17 mouse cellular contexts compared by ENCODE assay signal in the genomic region with DNA sequence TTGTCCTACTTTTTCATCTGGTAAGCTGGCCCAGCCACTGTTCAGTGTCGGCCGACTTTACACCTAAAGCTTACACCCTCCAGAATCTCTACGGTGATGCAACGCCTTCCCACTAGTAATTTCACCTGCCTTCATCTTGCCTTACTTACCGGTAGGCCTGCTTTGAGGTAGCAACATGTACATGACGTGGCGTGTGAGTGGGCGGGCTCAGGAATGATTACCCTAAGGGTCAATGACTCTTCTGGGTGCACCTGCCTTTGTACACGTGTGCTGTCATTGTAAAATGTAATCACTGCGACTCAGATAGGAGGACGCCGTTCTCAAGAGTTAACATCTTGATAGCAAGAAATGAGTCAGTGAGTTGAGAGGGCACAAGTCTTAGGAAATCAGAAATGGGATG.
A peak's percentile ranks its signal among the peaks of the same experiment; 100 is the strongest.
DNase-seq lines count a peak whose midpoint lies in the region; ATAC-seq and TF ChIP-seq lines count a peak whose summit lies in the region.
"Had no signal": no experiment of that assay in that cellular context is flagged by ENCODE, and none has a peak within 500 bp of the region (broad histone marks: within the 10 kb centered on the region; RNA-seq: fewer than 3 reads in every experiment).

No protein-coding gene starts in this region.

- H3K27me3 ChIP-seq in heart, embryonic 14.5 days (ENCODE audit: control insufficient read depth, insufficient read depth, low read length): no peaks in the 10 kb centered on the region
- no peaks in the 10 kb centered on the region for H3K27me3 ChIP-seq in intestine, embryonic 15.5 days (replicated peaks)
- no peaks in the 10 kb centered on the region for H3K27me3 ChIP-seq in stomach, postnatal 0 days (ENCODE audit: control insufficient read depth, insufficient read depth, low read length)
- H3K27me3 ChIP-seq: embryonic facial prominence, embryonic 15.5 days; forebrain, embryonic 15.5 days; hindbrain, embryonic 13.5 days had no signal

- TF ChIP-seq CTCF in stomach, postnatal 0 days (IDR thresholded peaks at IDR 0.05; ENCODE audit: low read depth): no peak

- DNase-seq in heart, adult 9 months (ENCODE audit: low spot score in 2 of 2): no peak
- peak; percentile 55 for DNase-seq in fat pad, adult 2 months (ENCODE audit: extremely low read depth, low read depth, low spot score)
- DNase-seq in stomach, postnatal 0 days (ENCODE audit: low spot score): peak; percentile 21
- no peak for DNase-seq in lung, postnatal 14 days
- DNase-seq: adrenal gland, adult 2 months; adrenal gland, postnatal 25 days; cerebellum, adult 2 months; cerebellum, postnatal 10 days; embryo, embryonic 11 days; gastrocnemius, postnatal 36 days had no signal

- H3K9me3 ChIP-seq in heart, embryonic 14.5 days (ENCODE audit: control insufficient read depth, low read length): no peaks in the 10 kb centered on the region
- no peaks in the 10 kb centered on the region for H3K9me3 ChIP-seq in intestine, embryonic 15.5 days
- H3K9me3 ChIP-seq in stomach, postnatal 0 days (ENCODE audit: control insufficient read depth, low read length): no peaks in the 10 kb centered on the region
- H3K9me3 ChIP-seq: embryonic facial prominence, embryonic 15.5 days; forebrain, embryonic 15.5 days; hindbrain, embryonic 13.5 days had no signal

- H3K4me1 ChIP-seq in heart, embryonic 14.5 days (ENCODE audit: control insufficient read depth in 2 of 2, insufficient read depth in 2 of 2, low read length in 2 of 2): peaks cover 0 to 5% of the 10 kb centered on the region in 2 experiments; a peak in 3 of 4 replicates
- H3K4me1 ChIP-seq in intestine, embryonic 15.5 days (replicated peaks): no peaks in the 10 kb centered on the region
- H3K4me1 ChIP-seq in stomach, postnatal 0 days (replicated peaks; ENCODE audit: control insufficient read depth, insufficient read depth): no peaks in the 10 kb centered on the region
- H3K4me1 ChIP-seq: embryonic facial prominence, embryonic 15.5 days; forebrain, embryonic 15.5 days; hindbrain, embryonic 13.5 days had no signal

- peak overlapping the region; percentile 8; the same call in 1 of the 2 replicates for H3K4me2 ChIP-seq in heart, embryonic 14.5 days (ENCODE audit: low read length)
- H3K4me2 ChIP-seq in intestine, embryonic 15.5 days (replicated peaks): no peak overlapping the region
- H3K4me2 ChIP-seq in stomach, postnatal 0 days (replicated peaks; ENCODE audit: low read depth): no peak overlapping the region
- H3K4me2 ChIP-seq: embryonic facial prominence, embryonic 15.5 days; forebrain, embryonic 15.5 days; hindbrain, embryonic 13.5 days had no signal

- TF ChIP-seq EP300 in stomach, postnatal 0 days (optimal IDR thresholded peaks at IDR 0.05): no peak

- no peak overlapping the region for H3K27ac ChIP-seq in heart, embryonic 14.5 days (replicated peaks in 1 of 2; ENCODE audit: control insufficient read depth in 1 of 2, insufficient read depth in 1 of 2, low read depth in 2 of 2, low read length in 2 of 2)
- no peak overlapping the region for H3K27ac ChIP-seq in intestine, embryonic 15.5 days
- H3K27ac ChIP-seq in stomach, postnatal 0 days (replicated peaks): no peak overlapping the region
- H3K27ac ChIP-seq: embryonic facial prominence, embryonic 15.5 days; forebrain, embryonic 15.5 days; hindbrain, embryonic 13.5 days; hindbrain, postnatal 0 days had no signal

- H3K36me3 ChIP-seq in heart, embryonic 14.5 days (ENCODE audit: control insufficient read depth, insufficient read depth, low read length): no peaks in the 10 kb centered on the region
- H3K36me3 ChIP-seq in intestine, embryonic 15.5 days: no peaks in the 10 kb centered on the region
- no peaks in the 10 kb centered on the region for H3K36me3 ChIP-seq in stomach, postnatal 0 days (ENCODE audit: control insufficient read depth, insufficient read depth, low read length)
- H3K36me3 ChIP-seq: embryonic facial prominence, embryonic 15.5 days; forebrain, embryonic 15.5 days; hindbrain, embryonic 13.5 days had no signal

- no peak overlapping the region for H3K4me3 ChIP-seq in heart, embryonic 14.5 days (ENCODE audit: control insufficient read depth in 1 of 2, insufficient read depth in 1 of 2, low read depth in 1 of 2, low read length in 2 of 2)
- no peak overlapping the region for H3K4me3 ChIP-seq in intestine, embryonic 15.5 days (replicated peaks)
- no peak overlapping the region for H3K4me3 ChIP-seq in stomach, postnatal 0 days (ENCODE audit: low read depth, low read length)
- H3K4me3 ChIP-seq: embryonic facial prominence, embryonic 15.5 days; erythroblast, embryonic 14.5 days; forebrain, embryonic 15.5 days; hindbrain, embryonic 13.5 days had no signal

- WGBS in heart, embryonic 14.5 days: 70% methylated on average over 12 of the region's 12 CpGs
- 74% methylated on average over 12 of the region's 12 CpGs for WGBS in intestine, embryonic 15.5 days
- WGBS in stomach, postnatal 0 days: 75% methylated on average over 12 of the region's 12 CpGs

- ATAC-seq in heart, embryonic 14.5 days (ENCODE audit: insufficient number of reproducible peaks, insufficient read depth, low FRiP score, low read depth): no peak
- peak; percentile 94 for ATAC-seq in intestine, embryonic 15.5 days
- ATAC-seq in stomach, postnatal 0 days (ENCODE audit: low FRiP score, low TSS enrichment): peak; percentile 65; the same call in 1 of the 2 replicates
- ATAC-seq: forebrain, embryonic 15.5 days; hindbrain, postnatal 0 days had no signal

- no peak overlapping the region for H3K9ac ChIP-seq in heart, embryonic 14.5 days (ENCODE audit: low read length)
- H3K9ac ChIP-seq in intestine, embryonic 15.5 days: no peak overlapping the region
- no peak overlapping the region for H3K9ac ChIP-seq in stomach, postnatal 0 days (ENCODE audit: low read length)
- H3K9ac ChIP-seq: embryonic facial prominence, embryonic 15.5 days; forebrain, embryonic 15.5 days; hindbrain, embryonic 13.5 days had no signal

Comparison
In these comparisons a context has a peak if more than half of its experiments do, and no peak if none do; other contexts are left out.
1. DNase-seq: peak in fat pad, adult 2 months (single experiment) and stomach, postnatal 0 days (single experiment); none in heart, adult 9 months (0 of 2) and lung, postnatal 14 days (single experiment).